Mouse (Mus musculus) kidney, postnatal 14 days (tissue): ENCODE data around the gene Fam98c.
"Not testable (repeated sequence)": the region's sequence is repeated elsewhere in the genome, so short reads cannot be mapped to it uniquely, and the experiment has no call there.

Source experiments
- DNase-seq: peaks from one replicate; pipeline ENCODE4 v3.0.0; 2022; ENCODE audit warnings: mixed read lengths

The Fam98c gene

DNA sequence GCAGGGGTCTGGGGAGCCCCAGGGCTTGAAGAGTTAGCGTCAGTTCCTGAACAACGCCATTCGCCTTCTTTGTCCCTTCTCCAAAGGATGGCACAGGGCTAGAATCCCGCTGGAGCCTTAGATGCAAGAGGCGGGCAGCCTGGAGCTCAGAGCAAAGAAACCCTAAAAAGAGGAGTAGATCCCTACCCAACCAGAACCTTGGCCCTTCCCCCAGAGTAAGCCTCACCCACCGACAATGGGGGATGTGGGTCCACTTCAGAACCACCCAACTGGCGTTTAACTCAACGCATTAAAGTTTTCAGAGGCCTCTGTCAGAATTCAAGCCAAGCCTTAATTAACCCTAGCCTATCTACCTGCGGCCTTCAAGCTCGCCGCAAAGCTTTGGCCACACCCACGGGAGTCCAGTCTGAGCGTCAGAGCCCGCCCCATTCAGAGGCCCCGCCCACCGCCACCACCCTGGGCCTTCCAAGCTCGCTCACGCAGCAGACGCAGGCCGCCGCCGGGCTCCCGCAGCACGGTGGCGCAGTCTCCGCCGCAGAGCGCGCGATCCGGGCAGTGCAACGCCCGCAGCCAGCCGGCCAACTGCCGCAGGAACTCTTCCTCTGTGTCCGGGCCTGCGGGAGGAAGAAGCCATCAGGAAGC lies 717 bp downstream of the Fam98c start:
- DNase-seq: peak; percentile 94

DNA sequence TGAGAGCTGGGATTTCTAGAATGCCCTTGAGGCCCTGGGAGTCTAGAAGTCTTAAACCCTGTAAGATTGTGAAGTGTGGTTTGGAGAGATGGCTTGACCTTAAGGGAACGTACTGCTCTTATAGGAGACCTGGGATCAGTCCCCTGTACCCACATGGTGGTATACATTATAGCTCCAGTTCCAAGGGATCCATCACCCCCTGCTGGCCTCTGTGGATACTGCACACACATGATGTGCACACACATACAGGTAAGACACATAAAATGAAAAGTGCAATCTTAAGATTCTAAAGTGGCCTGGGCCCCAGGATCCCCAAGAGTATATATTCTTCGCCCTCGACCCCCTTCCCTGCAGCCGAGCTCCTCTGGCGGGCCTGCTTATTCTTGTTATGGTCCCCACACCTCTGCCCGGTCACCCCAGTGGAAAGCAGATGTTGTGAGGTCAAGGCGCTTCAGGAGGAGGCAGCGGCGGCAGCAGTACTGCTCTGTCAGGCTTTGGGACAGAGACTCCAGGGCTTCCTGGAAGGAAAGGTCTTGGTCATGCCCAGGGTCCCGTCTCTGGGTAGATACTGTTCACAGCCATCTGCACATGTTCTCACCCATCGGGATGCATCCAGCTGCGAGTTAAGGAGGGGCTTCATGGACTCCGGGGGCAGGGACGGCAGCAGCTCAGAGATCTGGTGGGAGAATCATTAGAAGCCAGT lies 1.9 kb downstream of the Fam98c start:
- no peak for DNase-seq

DNA sequence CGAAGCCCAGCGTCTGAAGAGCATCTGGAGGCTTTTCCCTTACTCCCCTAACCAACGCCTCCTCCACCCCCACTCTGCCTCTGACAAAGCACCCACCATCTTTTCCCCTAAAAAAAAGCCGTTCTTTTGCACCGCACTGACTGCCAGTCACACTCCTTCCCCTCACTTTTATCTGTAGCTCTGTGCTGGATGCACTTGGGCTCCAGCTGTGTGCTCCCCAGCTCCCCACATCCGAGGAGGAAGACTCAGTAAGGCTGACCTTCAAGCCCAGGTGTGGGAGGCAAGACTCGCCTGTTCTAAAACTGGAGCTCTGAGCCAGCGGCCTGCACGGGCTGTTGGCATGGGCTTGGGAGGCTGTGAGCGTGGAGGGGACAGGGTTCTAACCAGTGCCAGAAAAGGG lies 4.5 kb downstream of the Fam98c start:
- no peak for DNase-seq

DNA sequence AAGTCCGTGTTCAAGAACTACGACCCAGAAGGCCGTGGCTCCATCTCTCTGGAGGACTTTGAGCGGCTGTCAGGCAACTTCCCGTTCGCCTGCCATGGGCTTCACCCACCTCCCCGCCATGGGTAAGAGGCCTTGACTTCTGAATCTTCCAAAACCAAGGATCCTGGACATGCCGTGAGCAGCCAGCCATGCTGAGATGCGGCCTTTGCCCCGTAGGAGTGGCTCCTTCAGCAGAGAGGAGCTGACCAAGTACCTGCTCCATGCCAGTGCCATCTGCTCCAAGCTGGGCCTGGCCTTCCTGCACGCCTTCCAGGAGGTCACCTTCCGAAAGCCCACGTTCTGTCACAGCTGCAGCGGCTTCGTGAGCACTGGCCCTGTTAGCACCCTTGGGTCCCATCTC lies 7.3 kb downstream of the Fam98c start:
- DNase-seq: peak; percentile 30

DNA sequence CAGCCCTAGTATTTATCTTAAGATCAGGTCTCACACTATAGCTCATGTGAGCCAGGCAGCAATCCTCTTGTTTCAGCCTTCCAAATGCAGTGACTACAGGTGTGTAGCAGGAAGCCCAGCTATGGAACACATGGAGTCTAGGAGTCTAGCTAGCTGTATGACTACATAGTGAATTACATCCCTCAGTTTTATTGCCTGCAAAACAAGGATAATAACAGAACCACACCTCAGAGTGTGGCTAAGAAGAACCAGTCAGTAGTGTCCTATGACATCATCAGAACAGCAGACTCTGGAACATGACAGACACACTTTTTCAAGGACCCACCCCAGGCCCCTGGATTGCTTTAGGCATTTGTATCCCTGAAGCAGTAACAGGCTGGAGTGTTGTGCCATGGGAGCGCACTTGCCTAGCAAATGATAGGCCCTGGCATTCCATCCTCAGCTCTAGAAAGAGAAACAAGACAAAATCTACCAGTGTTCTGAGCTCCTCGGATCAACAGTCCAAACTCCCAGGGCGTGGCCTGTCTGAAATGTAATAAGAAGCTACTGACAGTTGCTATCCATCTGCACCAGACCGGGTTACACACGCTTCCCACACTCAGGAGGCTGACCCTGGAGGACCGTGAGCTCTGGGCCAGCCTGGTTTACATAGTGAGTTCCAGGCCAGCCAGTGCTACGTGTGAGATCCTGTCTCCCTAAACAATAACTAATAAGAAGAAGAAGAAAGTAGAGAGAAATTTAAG lies 9.2 kb downstream of the Fam98c start:
- no peak for DNase-seq

DNA sequence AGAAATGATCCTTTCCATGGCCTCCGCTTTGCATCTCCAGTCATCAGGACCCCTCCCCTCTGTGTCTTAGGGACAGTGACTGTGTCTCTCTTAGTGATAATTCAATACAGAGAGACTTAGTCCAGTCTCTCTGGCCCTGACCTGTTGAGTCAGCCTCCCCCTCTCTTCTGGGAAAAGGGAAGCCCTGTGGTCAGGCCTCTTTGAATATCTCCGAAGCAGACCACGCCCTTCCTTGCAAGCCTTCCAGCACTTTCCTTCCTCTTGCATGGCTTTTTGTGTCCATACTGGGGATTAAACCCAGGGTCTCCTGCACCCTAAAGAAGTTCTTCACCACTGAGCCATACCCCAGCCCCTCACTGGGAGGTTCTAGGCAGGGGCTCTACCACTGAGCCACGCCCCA lies 12.0 kb downstream of the Fam98c start:
- no peak for DNase-seq

DNA sequence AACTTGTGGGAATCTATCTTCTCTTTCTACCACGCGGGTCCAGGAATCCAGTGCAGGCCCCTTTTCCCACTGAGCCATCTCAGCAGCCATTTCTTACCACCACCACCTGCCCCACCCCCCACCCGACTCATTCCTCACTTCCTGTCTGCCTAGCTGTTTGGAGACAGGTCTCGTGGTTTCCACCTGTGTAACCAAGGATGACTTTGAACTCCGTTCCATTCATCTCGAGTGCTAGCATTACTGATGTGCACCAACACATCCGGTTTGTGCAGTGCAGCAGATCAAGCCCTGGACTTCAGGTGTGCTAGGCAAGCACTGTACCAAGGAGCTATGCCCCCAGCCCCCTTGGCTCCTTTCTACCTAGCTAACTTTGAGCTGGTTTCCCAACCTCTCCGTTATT lies 14.6 kb downstream of the Fam98c start:
- DNase-seq: no peak

DNA sequence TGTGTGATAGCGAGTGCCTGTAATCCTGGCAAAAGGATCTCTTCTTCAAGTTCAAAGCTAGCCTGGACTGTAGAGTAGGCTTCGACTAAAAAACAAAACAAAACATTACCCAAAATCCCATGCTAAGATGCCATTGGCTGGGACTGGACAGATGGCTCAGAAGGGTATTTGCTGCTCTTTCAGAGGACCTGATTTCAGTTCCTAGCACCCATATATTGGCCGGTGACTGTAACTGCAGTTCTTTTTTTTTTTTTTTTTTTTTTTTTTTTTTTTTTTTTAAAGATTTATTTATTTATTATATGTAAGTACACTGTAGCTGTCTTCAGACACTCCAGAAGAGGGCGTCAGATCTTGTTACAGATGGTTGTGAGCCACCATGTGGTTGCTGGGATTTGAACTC lies 16.8 kb downstream of the Fam98c start:
- DNase-seq: not testable (repeated sequence)

DNA sequence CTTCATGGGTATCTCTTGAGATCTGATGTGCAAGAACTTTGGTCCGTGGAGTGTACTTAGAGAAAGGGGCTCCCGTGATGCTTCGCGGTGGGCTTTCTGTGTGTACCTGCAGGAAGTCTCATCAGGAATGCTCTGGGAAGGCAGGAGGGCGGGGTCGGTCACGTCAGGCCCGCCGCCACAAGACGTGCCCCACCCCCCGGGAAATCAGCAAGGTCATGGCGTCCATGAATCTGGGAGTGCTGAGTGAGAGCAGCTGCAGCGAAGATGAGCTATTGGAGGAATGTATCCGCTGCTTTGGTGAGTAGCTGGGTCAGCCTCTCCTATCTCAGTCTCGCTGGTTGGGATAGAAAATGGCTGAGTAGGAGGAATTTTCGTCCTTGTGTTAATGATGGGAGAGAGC lies 18.6 kb downstream of the Fam98c start:
- no peak for DNase-seq

DNA sequence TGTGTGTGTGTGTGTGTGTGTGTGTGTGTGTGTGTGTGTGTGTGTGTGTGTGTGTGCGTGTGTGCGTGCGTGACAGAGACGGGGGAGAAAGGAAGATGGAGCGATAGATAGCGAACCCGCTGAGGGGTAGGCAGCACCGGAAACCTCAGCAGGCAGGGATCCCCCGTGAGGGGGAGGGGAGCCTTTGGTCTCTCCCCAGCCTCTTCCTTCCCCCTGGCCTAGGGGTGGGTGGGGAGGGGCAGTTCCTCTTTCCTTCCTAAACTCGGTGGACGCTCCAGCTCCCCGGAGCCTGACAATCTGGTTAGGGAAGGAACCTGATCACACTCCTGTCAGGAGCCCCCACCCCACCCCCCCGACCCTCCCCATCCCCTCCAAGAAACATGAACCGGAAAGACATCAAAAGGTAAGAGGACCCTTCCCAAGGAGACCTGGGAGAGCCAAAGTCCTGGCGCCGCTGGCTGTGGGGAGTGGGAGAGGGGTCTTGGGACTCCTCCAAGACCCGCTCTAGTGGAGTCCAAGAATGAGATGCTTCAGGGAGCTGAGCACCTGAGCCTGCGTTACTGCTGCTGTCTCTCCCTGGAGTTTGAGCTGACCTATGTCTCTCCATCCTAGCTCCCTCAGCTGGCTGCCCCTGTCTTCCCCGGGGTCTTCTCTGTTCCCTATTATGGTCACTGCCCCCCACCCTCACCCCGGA lies 21.2 kb downstream of the Fam98c start, which contains the start of gene Rasgrp4:
Gene Rasgrp4 (plus strand): TSS at position 159 of the 694 bp plus-strand sequence.
- DNase-seq: peak; percentile 44

DNA sequence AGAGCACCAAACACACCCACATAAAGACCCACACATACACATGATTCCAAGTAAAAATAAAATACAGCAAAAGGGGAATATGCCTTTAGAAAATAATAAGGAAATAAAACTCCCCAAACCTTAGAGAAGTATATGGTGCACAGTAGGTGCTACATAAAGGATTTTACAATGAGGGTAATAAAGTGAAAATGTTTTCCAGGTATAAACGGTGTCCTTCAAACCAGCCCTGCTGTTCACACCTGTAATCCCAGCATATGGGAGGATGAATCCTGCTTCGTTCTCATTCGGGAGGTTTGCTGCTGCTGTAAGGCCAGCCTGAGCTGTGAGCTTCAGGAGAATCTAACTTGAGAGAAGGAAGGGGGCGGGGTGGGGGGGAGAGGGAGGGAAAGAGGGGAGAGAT lies 21.8 kb downstream of the Fam98c start:
- no peak for DNase-seq

DNA sequence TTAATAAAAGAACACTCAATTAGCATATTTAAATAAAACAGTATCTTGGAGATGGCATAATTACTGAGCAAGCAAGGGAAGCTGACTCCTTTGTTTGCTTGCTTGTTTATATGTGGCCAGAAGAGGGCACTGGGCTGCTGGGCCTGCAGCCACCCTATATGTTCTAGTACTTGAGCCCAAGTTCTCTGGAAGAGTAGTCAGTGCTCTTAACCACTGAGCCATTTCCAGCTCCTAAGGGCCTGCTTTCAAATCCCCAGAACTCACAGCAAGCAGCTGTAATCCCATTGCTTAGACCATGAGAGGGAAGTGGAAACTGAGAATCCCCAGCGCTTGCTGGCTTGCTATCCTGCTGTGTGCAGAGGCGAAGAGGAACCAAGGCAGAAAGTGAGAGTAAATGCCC lies 27.3 kb downstream of the Fam98c start:
- DNase-seq: peak; percentile 22

DNA sequence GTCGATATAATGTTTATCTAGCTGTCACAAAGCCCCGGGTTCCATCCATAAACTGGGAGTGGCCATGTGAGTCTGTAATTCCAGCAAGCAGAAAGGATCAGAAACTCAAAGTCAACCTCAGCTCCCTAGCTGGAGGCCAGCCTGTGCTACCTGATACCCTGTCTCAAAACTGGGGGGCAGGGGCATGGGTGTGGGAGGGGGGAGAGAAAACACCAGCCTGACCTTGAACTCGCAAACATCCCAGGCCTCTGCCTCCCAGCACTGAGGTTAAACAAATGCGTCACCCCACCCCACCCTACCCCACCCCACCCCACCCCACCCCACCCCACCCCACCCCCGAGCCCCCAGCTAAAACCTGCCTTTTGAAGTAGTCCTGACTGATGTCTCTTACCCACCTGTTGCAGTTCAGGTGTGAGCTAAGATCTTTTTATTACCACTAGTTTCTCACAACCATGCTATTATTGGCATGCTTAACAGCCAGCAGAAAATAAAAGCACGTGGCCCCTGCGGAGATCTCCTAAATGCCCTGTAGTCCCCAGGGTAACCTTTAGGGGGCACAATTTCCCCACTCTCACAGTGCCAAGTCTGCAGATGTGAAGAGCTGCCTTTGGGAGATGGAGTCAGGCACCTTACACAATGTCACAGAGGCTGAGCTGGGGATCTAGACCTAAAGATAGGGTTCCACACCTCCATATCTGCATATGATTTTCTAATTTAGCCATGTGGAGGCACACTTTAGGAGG lies 29.7 kb downstream of the Fam98c start:
- peak; percentile 64 for DNase-seq

DNA sequence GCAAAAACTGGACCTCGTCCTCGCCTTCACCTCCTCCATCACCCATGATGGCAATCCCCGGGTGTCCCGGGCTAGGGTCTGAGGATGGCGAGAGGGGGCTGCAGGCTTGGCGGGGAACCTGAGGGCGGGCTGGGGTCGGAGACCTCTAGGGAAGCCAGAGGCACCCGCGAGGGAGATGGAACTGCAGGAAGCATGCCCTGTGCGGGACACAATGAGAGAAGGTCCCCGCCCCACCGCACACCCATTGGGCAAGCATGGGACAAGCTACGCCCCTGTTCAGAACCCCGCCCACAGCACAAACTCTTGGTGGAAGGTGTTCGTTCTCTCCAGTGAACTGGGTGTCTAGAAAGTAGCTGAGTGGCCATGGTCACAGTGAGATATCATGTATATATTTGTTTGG lies 31.1 kb downstream of the Fam98c start, which contains the start of gene Ryr1:
Gene Ryr1 (minus strand): TSS at position 210 of the 400 bp plus-strand sequence.
- peak; percentile 59 for DNase-seq

DNA sequence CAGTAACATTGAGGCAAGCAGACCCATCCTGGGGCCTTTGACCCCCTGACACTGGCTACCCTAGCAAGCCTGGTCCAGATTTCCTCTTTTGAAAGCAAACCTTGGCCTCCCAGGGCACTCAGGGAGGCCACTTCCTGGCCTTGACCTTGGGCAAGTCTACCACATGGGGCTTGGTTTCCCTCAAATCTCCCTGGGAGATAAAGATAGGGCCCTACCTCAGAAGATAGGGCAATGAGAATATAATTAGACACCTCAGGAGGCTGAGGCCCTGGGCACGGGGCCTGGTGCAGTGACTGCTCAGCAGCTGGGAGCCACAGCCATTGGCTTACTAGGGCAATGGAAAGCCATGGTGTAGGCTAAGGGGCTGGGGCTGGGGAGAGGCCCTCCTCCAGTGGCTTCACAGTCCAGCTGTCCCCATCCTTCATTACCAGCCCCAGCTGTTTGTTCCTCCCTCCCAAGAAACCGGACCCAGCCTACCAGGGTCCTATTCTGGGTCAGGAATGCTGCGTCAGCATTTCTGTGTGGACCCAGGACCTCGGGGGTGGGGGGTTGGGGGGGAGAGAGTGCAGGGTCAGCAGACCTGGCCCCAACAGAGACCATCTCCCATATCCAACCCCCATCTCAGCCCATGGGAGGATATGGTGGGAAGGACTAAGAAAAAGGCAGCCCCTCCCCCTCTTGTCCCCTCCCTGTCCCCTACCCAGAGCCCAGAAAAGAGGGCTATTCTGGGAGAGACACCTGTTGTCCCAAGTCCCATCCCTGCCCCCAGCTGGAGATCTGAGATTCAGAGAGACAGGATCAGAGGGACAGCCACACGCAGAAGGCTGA lies 32.3 kb downstream of the Fam98c start:
- DNase-seq: no peak

DNA sequence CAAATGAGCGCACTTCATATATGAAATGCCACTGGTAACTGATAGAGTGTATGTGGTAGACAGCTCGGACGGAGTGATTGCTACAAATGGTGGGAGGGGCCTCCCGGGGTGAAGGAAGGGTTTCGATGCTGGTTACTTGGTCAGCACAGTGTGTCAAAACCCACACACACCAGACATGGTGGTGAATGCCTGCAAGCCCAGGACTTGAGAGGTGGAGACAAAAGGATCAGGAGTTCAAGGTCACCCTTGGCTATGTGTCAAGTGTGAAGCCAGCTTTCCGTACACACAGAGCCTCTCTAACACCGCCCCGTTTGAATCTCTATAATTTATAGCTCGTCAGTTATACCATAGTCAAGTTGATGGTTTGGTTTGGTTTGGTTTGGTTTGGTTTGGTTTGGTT lies 33.2 kb downstream of the Fam98c start:
- DNase-seq: no peak

DNA sequence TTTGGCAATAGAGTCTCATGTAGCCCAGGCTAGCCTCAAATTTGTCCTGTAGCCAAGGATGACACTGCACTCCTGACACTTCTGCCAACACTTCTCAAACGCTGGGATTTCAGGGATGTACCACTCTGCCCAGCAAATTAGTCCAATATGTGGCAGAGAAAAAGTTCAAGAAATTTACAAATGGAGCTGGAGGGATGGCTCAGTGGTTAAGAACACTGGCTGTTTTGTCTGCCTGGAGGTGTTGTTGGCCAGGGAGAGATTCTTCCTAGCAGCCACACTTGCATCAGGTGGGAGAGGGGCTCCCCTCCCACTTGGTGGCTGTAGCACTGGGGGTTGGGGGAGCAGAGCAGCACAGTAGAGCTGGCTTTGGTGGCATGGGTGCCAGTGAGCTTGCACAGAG lies 36.5 kb downstream of the Fam98c start:
- DNase-seq: no peak

DNA sequence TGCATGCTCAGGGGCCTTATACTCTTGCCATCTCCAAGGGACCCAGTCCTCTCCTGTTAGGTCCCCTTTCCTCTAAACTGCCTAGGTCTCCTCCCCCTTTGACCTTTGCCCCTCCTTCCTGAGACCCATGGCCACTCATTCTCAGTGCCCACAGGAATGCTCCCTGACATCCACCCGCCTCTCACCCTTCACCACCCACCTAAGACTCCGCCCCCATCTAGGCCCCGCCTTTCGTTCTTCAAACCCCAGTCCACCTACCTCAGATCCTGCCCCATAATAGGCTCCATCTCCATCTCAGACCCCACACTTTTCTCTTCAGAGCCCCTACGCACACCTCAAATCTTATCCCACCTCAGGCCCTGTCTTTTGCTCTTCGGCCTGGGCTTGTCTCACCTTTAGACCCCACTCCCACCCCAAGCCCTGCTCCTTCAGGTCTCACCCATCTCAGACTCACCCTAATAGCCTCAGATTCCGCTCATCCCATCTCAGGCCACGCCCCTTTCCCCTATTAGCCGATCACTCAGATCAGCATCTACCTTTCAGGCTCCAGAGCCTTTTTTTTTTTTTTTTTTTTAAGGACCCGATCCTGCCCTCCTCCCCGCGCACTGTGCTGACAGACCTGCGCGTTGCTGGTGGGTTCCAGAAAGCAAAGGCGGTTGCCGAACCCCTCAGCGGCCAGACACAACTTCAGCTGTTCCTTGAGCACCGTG lies 37.7 kb downstream of the Fam98c start:
- DNase-seq: no peak

DNA sequence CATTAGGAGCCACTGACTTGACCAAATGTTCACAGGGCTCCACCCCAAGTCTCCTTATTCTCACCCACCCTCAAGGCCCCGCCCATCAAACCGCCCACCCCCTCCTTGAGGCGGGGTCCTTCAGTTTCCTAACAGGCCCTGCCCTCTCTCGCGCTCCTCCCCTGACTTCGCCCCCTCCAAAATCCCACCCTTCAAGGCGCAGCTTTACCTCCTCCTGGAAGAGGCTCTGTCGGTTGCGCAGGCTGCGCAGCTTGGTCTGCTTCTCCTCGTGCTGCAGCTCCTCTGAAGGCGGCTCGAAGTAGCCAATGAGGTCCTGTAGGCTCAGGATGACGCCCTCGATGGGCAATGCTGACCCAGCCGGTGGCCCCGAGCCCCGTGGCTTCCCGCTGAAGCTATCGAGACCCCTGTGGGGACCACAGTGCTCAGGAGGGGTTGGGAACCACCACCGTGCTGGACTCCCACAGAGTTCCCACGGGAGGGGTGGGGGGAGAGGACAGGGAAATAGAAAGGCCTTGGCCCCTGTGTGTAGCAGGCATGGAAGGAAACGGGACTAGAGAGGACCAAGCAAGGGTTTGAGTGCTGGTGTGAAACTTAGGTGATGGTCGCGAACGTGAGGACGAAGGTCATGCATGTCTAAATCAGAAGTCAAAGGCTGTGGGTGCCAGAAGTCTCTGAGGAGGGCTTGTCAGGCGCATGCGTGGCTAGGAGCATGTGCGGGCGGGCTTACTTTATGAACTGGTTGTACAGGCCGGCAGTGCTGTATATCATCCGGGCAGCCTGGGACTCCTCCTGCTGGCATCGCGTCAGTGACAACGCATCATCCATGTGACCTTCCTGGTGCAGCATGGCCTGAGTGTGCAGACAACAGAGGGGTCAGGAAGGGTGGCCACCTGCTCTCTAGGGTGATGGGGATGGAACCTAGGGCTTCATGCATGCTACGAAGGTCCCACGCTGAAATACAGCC lies 46.8 kb downstream of the Fam98c start:
- DNase-seq: peak; percentile 63
